Mouse (Mus musculus) gastrocnemius, adult 2 months (tissue): ENCODE results near the gene Hyal6. TPM values are rescaled to one million over a fixed set of nuclear protein-coding genes. Genes with fewer than 3 reads are reported as not detected.

Experiments used
- DNase-seq: peaks from one replicate; pipeline ENCODE4 v3.0.0; 2022
- H3K27ac ChIP-seq: fragments of 200-600 bp; 2 replicates; pipeline ENCODE4 v1.8.1; 2022; ENCODE audit warnings: mild to moderate bottlenecking
- H3K4me3 ChIP-seq: fragments of 200-600 bp; 2 replicates; pipeline ENCODE4 v1.8.1; 2022; ENCODE audit warnings: mild to moderate bottlenecking, moderate library complexity
- CTCF ChIP-seq: fragments of 200-600 bp; IDR thresholded peaks from 2 replicates; pipeline ENCODE4 v1.8.1; 2022; ENCODE audit warnings: antibody characterized with exemption, mild to moderate bottlenecking, moderate library complexity
- intact Hi-C: fragments of 180-260 bp; cut with DNase I; formaldehyde crosslinking; loops from one replicate; pipeline ENCODE4 v1.15.1; 2025
- total RNA-seq, 2 experiments: library from RNA; stranded (reverse); gene quantifications; 2 replicates each; pipeline ENCODE4 v1.2.3; 2021

Gene Hyal6
- total RNA-seq, 2 experiments from 2014 or later, result not detected

- intact Hi-C loops, result no loop called here
- TF ChIP-seq CTCF, result no peak
- no peak overlapping the region for H3K4me3 ChIP-seq
- no peak for DNase-seq
- H3K27ac ChIP-seq, result no peak overlapping the region
Observed at GRCm38 (mm10) chr6:24779182-24779581, 46.1 kb downstream of the Hyal6 start.

- TF ChIP-seq CTCF, result no peak
- Histone ChIP-seq H3K4me3 (no peak within 1 kb of the TSS), H3K27ac (no peak within 1 kb of the TSS)
- intact Hi-C loops, result no loop called here
- DNase-seq, result no peak
Observed at GRCm38 (mm10) chr6:24790888-24791287, 57.8 kb downstream of the Hyal6 start, which contains the start of gene Spam1. Gene Spam1 (plus strand): TSS chr6:24791188.

Other genes with a start within 250 kb of the Hyal6 start
- under 1 TPM; 0.15 to 0.22 TPM for gene Iqub, start 218.2 kb upstream of the Hyal6 start, total RNA-seq
- gene Ndufa5, start 205.2 kb upstream of the Hyal6 start, total RNA-seq, result 100 to 1,000 TPM; 579 to 752 TPM
- 10 to 100 TPM; 34.9 to 54.5 TPM for gene Asb15, start 205.1 kb upstream of the Hyal6 start, total RNA-seq
- 100 to 1,000 TPM; 105 to 286 TPM for gene Lmod2, start 135.5 kb upstream of the Hyal6 start, total RNA-seq
- 10 to 100 TPM; 15.3 to 18.1 TPM for gene Wasl, start 68.2 kb upstream of the Hyal6 start, total RNA-seq
- gene Hyal4, start 15.1 kb downstream of the Hyal6 start, total RNA-seq, result not detected
- not detected for gene Spam1, start 57.9 kb downstream of the Hyal6 start, total RNA-seq
- gene Hyal5, start 124.8 kb downstream of the Hyal6 start, total RNA-seq, result not detected
- under 1 TPM; 0.06 to 0.23 TPM for gene Tmem229a, start 223.1 kb downstream of the Hyal6 start, total RNA-seq